Mouse (Mus musculus) heart, embryonic 12.5 days (tissue): ENCODE measurements at regions not wholly inside any gene's neighbourhood (a gene's known extent, or its start where the extent isn't known, plus 50 kb on each side); places are given as distances from the start of the nearest gene placed in this dataset.
A peak's percentile ranks its signal among the peaks of the same experiment; 100 is the strongest.

ENCODE experiments used
- ATAC-seq: fragments of 200-750 bp; cut with Nextera tagmentation; 2 replicates; pipeline ENCODE4 v1.8.0; 2017; ENCODE audit warnings: moderate TSS enrichment, moderate library complexity; ENCODE audit not compliant: insufficient number of reproducible peaks, low FRiP score
- H3K27ac ChIP-seq: fragments of 300-500 bp; sonication (generic); 2 replicates; pipeline ENCODE4 v1.5.1; 2016; ENCODE audit warnings: mild to moderate bottlenecking, moderate library complexity; ENCODE audit not compliant: poor library complexity, severe bottlenecking
- H3K27me3 ChIP-seq: fragments of 300-500 bp; sonication (generic); replicated peaks from 2 replicates; pipeline ENCODE4 v1.6.1; 2016; ENCODE audit warnings: mild to moderate bottlenecking, moderate library complexity
- H3K36me3 ChIP-seq: fragments of 300-500 bp; sonication (generic); 2 replicates; pipeline ENCODE4 v1.6.1; 2016; ENCODE audit warnings: mild to moderate bottlenecking, moderate library complexity
- H3K4me1 ChIP-seq: fragments of 300-500 bp; sonication (generic); replicated peaks from 2 replicates; pipeline ENCODE4 v1.6.1; 2016; ENCODE audit warnings: mild to moderate bottlenecking
- H3K4me2 ChIP-seq: fragments of 300-500 bp; sonication (generic); 2 replicates; pipeline ENCODE4 v1.6.1; 2016; ENCODE audit warnings: mild to moderate bottlenecking, moderate library complexity
- H3K4me3 ChIP-seq: fragments of 300-500 bp; sonication (generic); 2 replicates; pipeline ENCODE4 v1.5.1; 2016; ENCODE audit warnings: mild to moderate bottlenecking
- H3K9ac ChIP-seq: fragments of 300-500 bp; sonication (generic); 2 replicates; pipeline ENCODE4 v1.6.1; 2016; ENCODE audit warnings: mild to moderate bottlenecking, moderate library complexity
- H3K9me3 ChIP-seq: fragments of 300-500 bp; sonication (generic); replicated peaks from 2 replicates; pipeline ENCODE4 v1.6.1; 2016; ENCODE audit warnings: mild to moderate bottlenecking, moderate library complexity
- WGBS: fragments of 180-500 bp; shearing (Covaris S2); methylation state at CpG from one replicate; pipeline ENCODE4 v1.1.7; 2016; 5-methylcytosine and 5-hydroxymethylcytosine counted together

DNA sequence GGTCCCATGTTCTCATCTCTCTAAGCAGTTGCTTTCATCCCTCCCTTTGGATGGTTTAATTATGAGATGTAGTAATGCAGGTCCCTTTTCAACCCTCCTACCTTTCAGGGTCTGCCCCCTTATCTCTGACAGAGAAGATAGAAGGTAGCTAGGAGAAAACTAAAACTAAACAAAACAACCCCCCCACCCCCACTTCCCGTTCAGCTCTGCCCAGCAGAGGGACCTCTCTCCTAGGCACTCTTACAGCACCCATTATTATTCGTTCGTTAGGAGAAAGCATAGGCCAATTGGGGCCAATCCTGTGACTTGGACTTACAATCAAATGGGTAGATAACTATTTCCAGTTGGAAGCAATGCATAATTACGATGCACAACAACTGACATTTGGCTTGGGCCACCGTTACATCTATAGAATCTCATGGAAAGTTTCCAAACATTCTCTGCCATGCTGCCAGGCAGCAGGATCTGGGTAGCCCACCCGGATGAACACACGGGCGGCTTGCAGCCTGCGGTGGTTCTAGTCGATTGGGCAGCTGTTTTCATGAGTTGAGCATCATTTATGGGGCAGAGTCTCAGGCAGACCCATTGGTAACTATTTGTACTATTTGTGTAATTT is 322.6 kb downstream of the Tbc1d1 start:
- Histone ChIP-seq H3K4me2 (no peak overlapping the region), H3K27me3 (no peaks in the 10 kb centered on the region), H3K27ac (no peak overlapping the region), H3K9ac (no peak overlapping the region), H3K9me3 (no peaks in the 10 kb centered on the region), H3K4me1 (no peaks in the 10 kb centered on the region), H3K4me3 (no peak overlapping the region), H3K36me3 (no peaks in the 10 kb centered on the region)
- WGBS = 78% methylated on average over 10 of the region's 10 CpGs
- no peak for ATAC-seq

DNA sequence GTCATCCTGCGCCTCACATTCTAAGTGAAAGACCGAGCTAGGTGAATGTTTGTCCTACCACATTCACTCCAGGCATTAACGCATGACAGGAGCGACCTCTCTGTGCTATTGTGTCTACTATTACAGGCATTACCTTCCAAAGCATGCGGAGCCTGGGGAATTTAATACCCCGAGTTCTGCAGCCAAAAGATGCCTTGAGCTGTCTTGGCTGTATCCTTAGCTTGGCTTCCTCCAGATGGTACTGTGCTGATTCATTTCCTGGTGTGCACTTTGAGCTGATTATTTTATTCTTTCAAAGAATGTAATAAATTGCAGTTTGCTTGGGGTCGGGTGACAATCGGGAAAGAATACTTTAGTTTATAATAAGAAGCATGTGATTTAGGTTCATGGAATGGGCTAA is 323.2 kb downstream of the Tbc1d1 start:
- H3K9me3 ChIP-seq = no peaks in the 10 kb centered on the region

DNA sequence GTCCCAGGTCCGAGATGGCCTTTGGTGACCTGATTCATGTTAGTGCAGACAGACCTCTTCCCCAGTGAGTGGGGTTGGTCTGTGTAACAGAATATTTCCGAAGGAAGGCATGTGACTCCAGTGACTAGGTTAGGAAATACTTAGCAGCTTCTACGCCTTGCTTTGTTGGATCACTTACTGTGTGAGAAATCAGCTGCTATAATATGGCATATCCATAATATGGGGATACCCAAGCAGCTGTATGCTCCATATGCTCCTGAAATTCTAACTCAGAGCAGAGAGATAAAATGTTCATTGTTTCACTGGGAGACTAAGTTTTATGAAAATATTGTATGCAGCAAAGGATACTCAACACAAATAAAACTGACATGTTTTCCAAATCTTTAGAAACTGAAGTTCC is 318.1 kb upstream of the Klf3 start:
- Histone ChIP-seq H3K27ac (no peak overlapping the region), H3K27me3 (no peaks in the 10 kb centered on the region), H3K4me3 (no peak overlapping the region), H3K9me3 (no peaks in the 10 kb centered on the region), H3K4me2 (no peak overlapping the region), H3K9ac (no peak overlapping the region), H3K4me1 (peaks cover 9% of the 10 kb centered on the region; the same call in 1 of the 2 replicates), H3K36me3 (no peaks in the 10 kb centered on the region)
- ATAC-seq = no peak
- WGBS = 86% methylated on average over 3 of the region's 3 CpGs

More for the DNA sequence above, 323.2 kb downstream of the Tbc1d1 start:
- ATAC-seq = no peak
- H3K27me3 ChIP-seq = no peaks in the 10 kb centered on the region
- H3K27ac ChIP-seq = no peak overlapping the region
- H3K36me3 ChIP-seq = no peaks in the 10 kb centered on the region
- 74% methylated on average over 8 of the region's 8 CpGs for WGBS
- no peaks in the 10 kb centered on the region for H3K4me1 ChIP-seq
- H3K4me2 ChIP-seq = no peak overlapping the region
- no peak overlapping the region for H3K4me3 ChIP-seq
- H3K9ac ChIP-seq = no peak overlapping the region

DNA sequence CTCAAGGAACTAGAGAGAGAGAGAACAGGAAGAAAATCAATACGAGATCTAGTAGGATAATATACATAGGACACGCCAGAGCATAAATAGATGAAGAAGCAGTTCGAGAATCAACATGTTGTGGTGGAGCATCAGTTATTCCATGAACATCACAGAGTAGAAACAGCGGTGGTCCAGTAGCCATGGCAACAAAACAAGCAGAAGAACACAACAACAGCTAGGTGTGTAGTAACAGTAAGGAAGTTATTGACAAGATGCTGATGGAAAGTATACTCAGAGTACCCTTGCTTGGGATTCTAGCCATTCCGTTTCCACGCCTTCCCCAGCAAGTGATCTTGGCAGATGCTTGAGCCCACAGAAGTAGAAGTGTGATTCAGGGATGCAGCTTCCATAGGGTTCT is 317.3 kb upstream of the Klf3 start:
- WGBS = 87% methylated on average over 6 of the region's 6 CpGs
- Histone ChIP-seq H3K27me3 (no peaks in the 10 kb centered on the region), H3K27ac (no peak overlapping the region), H3K4me1 (peaks cover 9% of the 10 kb centered on the region; the same call in 1 of the 2 replicates), H3K9me3 (no peaks in the 10 kb centered on the region), H3K36me3 (no peaks in the 10 kb centered on the region), H3K9ac (no peak overlapping the region), H3K4me2 (no peak overlapping the region), H3K4me3 (no peak overlapping the region)
- ATAC-seq = no peak

DNA sequence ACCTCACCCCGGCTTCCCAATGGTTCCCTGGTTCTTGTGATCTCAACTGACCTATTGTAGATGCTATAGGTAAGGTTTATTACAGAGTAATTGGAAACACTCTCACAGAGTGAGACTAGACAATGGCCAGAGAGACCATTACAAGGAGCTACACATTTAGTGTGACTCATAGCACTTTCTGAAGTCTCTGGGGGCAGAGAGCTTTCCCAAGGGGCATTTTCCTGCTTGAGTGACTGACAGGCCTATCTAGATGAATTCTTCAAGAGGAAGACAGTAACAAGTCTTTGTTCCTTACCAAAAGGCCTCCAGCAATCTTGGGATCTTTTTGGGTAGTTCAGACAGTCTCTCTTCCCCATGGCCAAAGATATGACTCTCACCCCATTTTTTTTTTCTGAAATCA is 316.4 kb upstream of the Klf3 start:
- H3K36me3 ChIP-seq = no peaks in the 10 kb centered on the region
- no peak overlapping the region for H3K9ac ChIP-seq
- H3K4me1 ChIP-seq = peaks cover 9% of the 10 kb centered on the region; the same call in 1 of the 2 replicates
- H3K4me3 ChIP-seq = no peak overlapping the region
- ATAC-seq = no peak
- no peak overlapping the region for H3K4me2 ChIP-seq
- 78% methylated on average over 1 of the region's 1 CpGs for WGBS
- no peaks in the 10 kb centered on the region for H3K9me3 ChIP-seq
- H3K27me3 ChIP-seq = no peaks in the 10 kb centered on the region
- H3K27ac ChIP-seq = no peak overlapping the region

DNA sequence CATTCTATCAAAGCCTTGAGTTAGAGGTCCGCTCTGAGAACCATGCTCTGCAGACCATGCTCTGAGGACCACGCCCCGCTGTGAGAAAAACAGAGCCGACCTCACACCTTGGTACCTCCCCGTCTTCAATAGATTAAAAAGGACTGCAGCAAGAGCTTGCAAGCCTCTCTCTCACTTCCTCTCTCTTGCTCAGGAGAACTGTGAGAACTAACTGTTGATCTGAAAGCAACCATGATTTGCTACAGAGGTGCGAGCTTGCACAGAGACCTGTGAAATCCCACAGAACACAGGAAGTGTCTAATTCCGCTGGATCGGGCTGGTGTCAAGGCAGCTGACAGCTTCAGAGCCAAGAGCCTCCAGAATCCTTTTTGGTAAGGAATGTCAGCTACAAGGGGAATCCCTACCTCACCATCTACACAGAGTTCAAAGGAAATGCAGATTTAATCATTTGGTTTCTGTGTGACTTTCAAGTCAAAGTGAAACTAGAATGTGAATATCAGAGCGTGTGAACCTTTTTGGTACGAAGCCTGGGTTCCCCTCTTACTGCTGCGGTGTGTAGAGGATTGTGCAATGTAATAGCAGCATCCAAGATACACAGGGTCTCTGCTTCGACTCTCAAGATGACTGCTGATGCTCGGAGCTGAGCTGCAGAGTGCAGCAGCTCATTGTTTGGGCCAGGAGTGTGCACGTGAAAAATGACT is 315.3 kb upstream of the Klf3 start:
- ATAC-seq = no peak

DNA sequence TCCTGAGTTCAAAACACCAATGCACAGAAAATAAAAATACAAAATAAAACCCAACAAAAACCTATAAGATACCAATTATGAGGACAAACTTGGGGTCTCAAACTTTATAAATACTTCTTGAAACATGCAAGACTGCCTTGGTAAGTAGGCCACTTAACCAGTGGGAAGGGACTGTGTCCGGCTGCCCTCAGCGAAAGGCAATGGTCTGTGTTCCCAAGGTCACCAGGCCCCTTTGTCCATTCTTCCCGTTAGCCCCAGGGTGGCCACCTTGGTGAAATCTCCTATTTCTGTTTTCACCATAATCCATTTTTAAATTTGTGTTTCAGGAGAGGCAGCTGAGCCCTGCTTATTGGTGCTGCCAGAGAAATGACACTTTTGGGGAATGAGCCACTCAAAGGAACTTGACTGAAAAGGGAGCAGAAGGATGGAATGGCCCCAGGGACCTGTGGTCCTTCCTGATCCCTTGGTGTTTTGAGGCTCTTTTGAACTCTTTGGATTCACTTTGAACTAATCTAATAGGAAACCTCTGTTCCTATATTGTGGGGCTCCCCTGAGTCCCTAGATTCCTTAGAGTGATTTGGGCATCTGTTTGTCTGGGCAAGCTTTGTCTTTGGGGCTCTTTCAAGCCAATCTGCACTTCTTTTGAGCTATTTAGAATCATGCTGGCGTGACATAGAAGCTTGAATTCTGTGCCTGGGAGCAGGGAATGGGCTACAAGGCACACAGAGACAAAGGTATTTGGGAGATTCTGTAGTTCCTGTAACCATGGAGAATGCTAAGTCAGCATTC is 313.3 kb upstream of the Klf3 start:
- no peaks in the 10 kb centered on the region for H3K9me3 ChIP-seq
- no peak overlapping the region for H3K4me3 ChIP-seq
- H3K4me1 ChIP-seq = peaks cover 13% of the 10 kb centered on the region
- H3K27me3 ChIP-seq = no peaks in the 10 kb centered on the region
- no peak overlapping the region for H3K9ac ChIP-seq
- WGBS = 85% methylated on average over 4 of the region's 4 CpGs
- no peaks in the 10 kb centered on the region for H3K36me3 ChIP-seq
- no peak overlapping the region for H3K4me2 ChIP-seq
- ATAC-seq = no peak
- H3K27ac ChIP-seq = no peak overlapping the region

More for the DNA sequence above, 315.3 kb upstream of the Klf3 start:
- Histone ChIP-seq H3K27me3 (no peaks in the 10 kb centered on the region), H3K9ac (no peak overlapping the region), H3K4me1 (peaks cover 9% of the 10 kb centered on the region; the same call in 1 of the 2 replicates), H3K4me2 (peak overlapping the region; percentile 29), H3K4me3 (no peak overlapping the region), H3K27ac (no peak overlapping the region), H3K36me3 (no peaks in the 10 kb centered on the region), H3K9me3 (no peaks in the 10 kb centered on the region)
- 51% methylated on average over 14 of the region's 14 CpGs for WGBS

DNA sequence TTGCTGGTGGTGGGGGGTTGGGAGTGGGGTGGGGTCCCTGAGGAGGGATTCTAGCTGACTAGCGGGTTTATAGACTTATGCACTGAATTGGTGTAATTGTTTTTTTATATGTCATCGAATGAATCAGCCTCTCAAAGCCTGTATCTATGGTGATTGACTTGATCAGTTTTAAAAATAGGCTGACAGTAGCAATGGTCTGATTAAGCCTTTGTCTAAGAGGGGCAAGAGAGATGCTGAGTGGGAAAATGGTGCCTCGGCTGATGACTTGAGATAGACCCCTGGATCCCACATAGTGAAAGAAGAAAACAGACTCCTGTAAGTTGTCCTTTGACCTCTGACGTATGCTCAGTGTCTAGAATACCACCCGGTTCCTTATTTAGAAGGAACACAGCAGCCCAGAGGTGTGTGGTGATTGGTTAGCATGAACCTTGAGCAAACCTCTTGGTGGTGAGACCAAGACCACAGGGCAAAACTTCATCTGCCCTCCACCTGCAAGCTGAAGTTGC is 312.7 kb upstream of the Klf3 start:
- Histone ChIP-seq H3K4me3 (no peak overlapping the region), H3K9me3 (no peaks in the 10 kb centered on the region), H3K36me3 (no peaks in the 10 kb centered on the region), H3K4me2 (no peak overlapping the region), H3K9ac (no peak overlapping the region), H3K4me1 (peaks cover 14% of the 10 kb centered on the region), H3K27me3 (no peaks in the 10 kb centered on the region), H3K27ac (no peak overlapping the region)
- no peak for ATAC-seq
- 65% methylated on average over 5 of the region's 5 CpGs for WGBS

DNA sequence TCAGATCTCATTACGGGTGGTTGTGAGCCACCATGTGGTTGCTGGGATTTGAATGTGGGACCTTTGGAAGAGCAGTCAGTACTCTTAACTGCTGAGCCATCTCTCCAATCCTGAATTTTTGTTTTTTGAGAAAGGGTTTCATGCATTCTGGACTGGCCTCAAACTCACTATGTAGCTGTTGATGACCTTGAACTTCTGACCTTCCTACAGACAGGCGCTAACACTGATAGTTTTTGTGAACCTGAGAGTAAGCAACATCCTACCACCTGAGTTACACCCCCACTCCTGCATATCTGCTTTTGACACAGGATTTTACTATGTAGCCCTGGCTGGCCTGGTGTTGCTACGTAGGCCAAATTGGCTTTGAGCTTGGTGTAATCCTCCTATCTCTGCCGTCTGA is 308.8 kb upstream of the Klf3 start:
- Histone ChIP-seq H3K9ac (no peak overlapping the region), H3K4me3 (no peak overlapping the region), H3K4me2 (no peak overlapping the region), H3K9me3 (peaks cover 5% of the 10 kb centered on the region; the same call in 1 of the 2 replicates), H3K36me3 (no peaks in the 10 kb centered on the region), H3K27me3 (no peaks in the 10 kb centered on the region), H3K27ac (no peak overlapping the region), H3K4me1 (peaks cover 5% of the 10 kb centered on the region; the same call in 1 of the 2 replicates)
- no peak for ATAC-seq
- WGBS = 79% methylated on average over 4 of the region's 4 CpGs

DNA sequence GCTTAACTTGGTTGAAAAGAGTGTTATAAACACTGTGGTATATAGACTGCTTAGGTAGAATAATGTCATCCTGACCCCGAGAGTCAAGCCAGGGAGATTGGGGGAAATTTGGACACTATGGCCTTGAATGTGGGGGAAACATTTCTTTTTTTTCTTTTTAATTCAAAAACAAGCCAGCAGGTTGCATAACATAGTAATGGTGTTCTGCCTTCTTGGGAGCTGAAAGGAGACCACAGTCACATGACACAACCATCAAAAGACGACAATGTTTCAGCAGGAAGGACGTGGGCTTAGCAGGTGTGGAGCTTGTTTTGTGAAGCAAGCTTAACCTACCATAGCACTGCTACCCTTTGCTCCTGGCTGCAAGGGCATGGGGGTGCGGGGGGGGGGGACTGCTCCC is 306.3 kb upstream of the Klf3 start:
- no peak for ATAC-seq
- no peak overlapping the region for H3K27ac ChIP-seq
- WGBS = 75% methylated on average over 4 of the region's 4 CpGs

DNA sequence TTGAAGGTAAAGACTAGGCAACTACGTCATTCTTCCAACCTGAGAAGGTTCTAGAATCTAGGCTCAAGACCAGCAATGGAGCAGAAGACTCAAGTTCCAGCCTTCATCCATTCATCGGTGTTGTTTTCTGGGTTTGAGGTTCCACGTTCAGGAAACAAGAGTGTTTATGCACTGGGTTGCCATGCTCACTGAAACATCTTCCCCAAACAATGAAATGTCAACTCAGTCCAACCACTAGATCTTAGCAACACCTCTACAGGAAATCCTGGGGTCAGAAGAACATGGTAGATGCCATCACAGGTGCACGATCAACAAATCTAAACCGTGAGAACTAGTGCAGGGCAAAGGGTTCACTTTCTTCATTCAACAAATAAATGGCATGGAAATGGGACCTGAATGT is 304.8 kb upstream of the Klf3 start:
- Histone ChIP-seq H3K27me3 (no peaks in the 10 kb centered on the region), H3K36me3 (no peaks in the 10 kb centered on the region), H3K4me3 (no peak overlapping the region), H3K4me1 (peaks cover 7% of the 10 kb centered on the region), H3K27ac (no peak overlapping the region), H3K9me3 (peaks cover 5% of the 10 kb centered on the region; the same call in 1 of the 2 replicates), H3K4me2 (no peak overlapping the region), H3K9ac (no peak overlapping the region)
- WGBS = 87% methylated on average over 5 of the region's 5 CpGs
- ATAC-seq = no peak

More for the DNA sequence above, 306.3 kb upstream of the Klf3 start:
- Histone ChIP-seq H3K4me1 (peaks cover 5% of the 10 kb centered on the region; the same call in 1 of the 2 replicates), H3K4me3 (no peak overlapping the region), H3K27me3 (no peaks in the 10 kb centered on the region), H3K4me2 (no peak overlapping the region), H3K9me3 (peaks cover 5% of the 10 kb centered on the region; the same call in 1 of the 2 replicates), H3K36me3 (no peaks in the 10 kb centered on the region), H3K9ac (no peak overlapping the region)
